ENCODE assay signal across 8 mouse cellular contexts in genomic region chr1:156997476-156998305, GRCm38 (mm10). TPM values are rescaled to one million over a fixed set of nuclear protein-coding genes. Genes with fewer than 3 reads are reported as not detected.
DNase-seq lines count a peak whose midpoint lies in the region; ATAC-seq and TF ChIP-seq lines count a peak whose summit lies in the region.

No protein-coding gene starts in this region.

- 46% methylated on average over 12 of the region's 12 CpGs for WGBS in lung, embryonic 16.5 days
- WGBS in lung, adult 2 months, result 40% methylated on average over 12 of the region's 12 CpGs
- 61% methylated on average over 12 of the region's 12 CpGs for WGBS in bone marrow, adult 2 months
- WGBS in hindbrain, embryonic 12.5 days, result 25% methylated on average over 12 of the region's 12 CpGs
- WGBS in neural tube, embryonic 11.5 days, result 32% methylated on average over 12 of the region's 12 CpGs

- TF ChIP-seq POLR2A in lung, adult 2 months (IDR thresholded peaks at IDR 0.05; ENCODE audit: borderline replicate concordance, extremely low read depth, low read depth, low read length), result no peak
- no peak for TF ChIP-seq POLR2A in bone marrow, adult 2 months (IDR thresholded peaks at IDR 0.05; ENCODE audit: borderline replicate concordance, control insufficient read depth, low read depth, low read length)

- peak; percentile 51 for ATAC-seq in lung, embryonic 16.5 days (ENCODE audit: low read depth)
- peak; percentile 86 for ATAC-seq in hindbrain, embryonic 12.5 days (ENCODE audit: low FRiP score)
- peak; percentile 83 for ATAC-seq in neural tube, embryonic 11.5 days (ENCODE audit: insufficient read depth, low FRiP score, low TSS enrichment)
- no peak for ATAC-seq in frontal cortex, adult (ENCODE audit: low TSS enrichment)

- peaks cover 7% of the 10 kb centered on the region for H3K4me1 ChIP-seq in lung, embryonic 16.5 days (replicated peaks; ENCODE audit: control insufficient read depth, insufficient read depth, low read length)
- H3K4me1 ChIP-seq in lung, adult 2 months (ENCODE audit: control insufficient read depth, insufficient read depth, low read length), result peaks cover 3% of the 10 kb centered on the region; the same call in 1 of the 2 replicates
- H3K4me1 ChIP-seq in bone marrow, adult 2 months (ENCODE audit: control insufficient read depth, insufficient read depth, low read length), result peaks cover 5% of the 10 kb centered on the region
- H3K4me1 ChIP-seq in hindbrain, embryonic 12.5 days, result peaks cover 33% of the 10 kb centered on the region
- peaks cover 7% of the 10 kb centered on the region; the same call in 1 of the 2 replicates for H3K4me1 ChIP-seq in neural tube, embryonic 11.5 days (ENCODE audit: control insufficient read depth, insufficient read depth, low read length)

- no peaks in the 10 kb centered on the region for H3K36me3 ChIP-seq in lung, embryonic 16.5 days (ENCODE audit: control insufficient read depth, insufficient read depth, low read length)
- H3K36me3 ChIP-seq in hindbrain, embryonic 12.5 days, result no peaks in the 10 kb centered on the region
- H3K36me3 ChIP-seq in neural tube, embryonic 11.5 days (ENCODE audit: control insufficient read depth, insufficient read depth, low read length), result no peaks in the 10 kb centered on the region

- no peak overlapping the region for H3K9ac ChIP-seq in lung, embryonic 16.5 days (ENCODE audit: low read length)
- H3K9ac ChIP-seq in hindbrain, embryonic 12.5 days, result no peak overlapping the region
- H3K9ac ChIP-seq in neural tube, embryonic 11.5 days (ENCODE audit: low read length), result no peak overlapping the region

- no peak overlapping the region for H3K4me3 ChIP-seq in lung, embryonic 16.5 days (ENCODE audit: low read length)
- H3K4me3 ChIP-seq in lung, adult 2 months (replicated peaks; ENCODE audit: extremely low read depth, low read depth, low read length), result no peak overlapping the region
- H3K4me3 ChIP-seq in bone marrow, adult 2 months (replicated peaks; ENCODE audit: control insufficient read depth, low read depth, low read length), result no peak overlapping the region
- no peak overlapping the region for H3K4me3 ChIP-seq in hindbrain, embryonic 12.5 days
- no peak overlapping the region for H3K4me3 ChIP-seq in neural tube, embryonic 11.5 days (ENCODE audit: low read depth, low read length)

- no peak for DNase-seq in lung, adult 2 months
- DNase-seq in neural tube, embryonic 11.5 days (ENCODE audit: low spot score), result peak; percentile 74
- DNase-seq in left cerebral cortex, adult 8-10 months (ENCODE audit: low spot score in 2 of 2), result no peak
- no peak for DNase-seq in lung, postnatal 25 days (ENCODE audit: low spot score)

- no peak overlapping the region for H3K4me2 ChIP-seq in lung, embryonic 16.5 days (ENCODE audit: low read depth, low read length)
- H3K4me2 ChIP-seq in hindbrain, embryonic 12.5 days (replicated peaks), result no peak overlapping the region
- no peak overlapping the region for H3K4me2 ChIP-seq in neural tube, embryonic 11.5 days (ENCODE audit: low read depth)

- H3K27ac ChIP-seq in lung, embryonic 16.5 days (ENCODE audit: low read length), result no peak overlapping the region
- peak overlapping the region; percentile 83 for H3K27ac ChIP-seq in bone marrow, adult 2 months (ENCODE audit: control insufficient read depth, insufficient read depth, low read depth, low read length, poor library complexity)
- peak overlapping the region; percentile 79 for H3K27ac ChIP-seq in hindbrain, embryonic 12.5 days
- H3K27ac ChIP-seq in neural tube, embryonic 11.5 days (ENCODE audit: low read depth, low read length), result peak overlapping the region; percentile 63

- H3K27me3 ChIP-seq in lung, embryonic 16.5 days (ENCODE audit: control insufficient read depth, insufficient read depth, low read depth, low read length), result no peaks in the 10 kb centered on the region
- H3K27me3 ChIP-seq in hindbrain, embryonic 12.5 days, result no peaks in the 10 kb centered on the region
- no peaks in the 10 kb centered on the region for H3K27me3 ChIP-seq in neural tube, embryonic 11.5 days (ENCODE audit: control insufficient read depth, insufficient read depth, low read length)

- no peak for TF ChIP-seq CTCF in lung, adult 2 months (IDR thresholded peaks at IDR 0.05; ENCODE audit: insufficient read depth, low read length)
- TF ChIP-seq CTCF in bone marrow, adult 2 months (IDR thresholded peaks at IDR 0.05; ENCODE audit: control insufficient read depth, insufficient read depth, low read length), result no peak

- no peaks in the 10 kb centered on the region for H3K9me3 ChIP-seq in lung, embryonic 16.5 days (ENCODE audit: control insufficient read depth, low read length)
- H3K9me3 ChIP-seq in hindbrain, embryonic 12.5 days (replicated peaks), result no peaks in the 10 kb centered on the region
- H3K9me3 ChIP-seq in neural tube, embryonic 11.5 days (ENCODE audit: control insufficient read depth, low read length), result no peaks in the 10 kb centered on the region

RNA-seq across cellular contexts. Expression of gene Ralgps2, which starts 58.3 kb away (rescaled TPM):
- polyA plus RNA-seq in lung, embryonic 16.5 days (2015; fragmentation: Nextera tagmentation; extraction: Ambion mirVana), result 68.8 and 75.8 TPM in 2 replicates
- polyA plus RNA-seq in lung, adult 2 months (2012; rRNA removed), result 6.3 and 7.0 TPM in 2 replicates
- 9.7 and 17.5 TPM in 2 replicates for polyA plus RNA-seq in bone marrow, adult 2 months (2011; ENCODE audit: insufficient read depth, insufficient read length, low replicate concordance, missing spikeins)
- polyA plus RNA-seq in hindbrain, embryonic 12.5 days (2016; fragmentation: Nextera tagmentation; extraction: Ambion mirVana), result 123 and 132 TPM in 2 replicates
- 93.3 and 95.7 TPM in 2 replicates for polyA plus RNA-seq in neural tube, embryonic 11.5 days (2014; fragmentation: Nextera tagmentation; extraction: Ambion mirVana)
- 10 to 100 TPM; 34.9 to 50.6 (median 44.1) TPM for total RNA-seq in left cerebral cortex, adult 8-10 months (2022)
